Mouse (Mus musculus) CH12.LX (cell line): ENCODE results near the gene Cct2. TPM values are rescaled to one million over a fixed set of nuclear protein-coding genes. Genes with fewer than 3 reads are reported as not detected.

Experiments
- DNase-seq: peaks from one replicate; pipeline ENCODE4 v3.0.0-alpha.2; 2013; ENCODE audit errors: extremely low read depth
- H3K27ac ChIP-seq: 2 replicates; pipeline ENCODE4 v1.5.1; 2012; ENCODE audit warnings: low read depth, mild to moderate bottlenecking, control low read depth, moderate library complexity; ENCODE audit not compliant: insufficient read depth
- H3K27me3 ChIP-seq: replicated peaks from 2 replicates; pipeline ENCODE3; 2012; ENCODE audit warnings: inconsistent platforms
- H3K36me3 ChIP-seq, 2 experiments: replicated peaks in 1 of 2; 2 replicates each; pipeline versions ENCODE3 to v1.6.1; 2012; ENCODE audit warnings: inconsistent platforms in 1 of 2, low read length in 1 of 2, mild to moderate bottlenecking in 1 of 2, mixed read lengths in 1 of 2, moderate library complexity in 1 of 2; ENCODE audit not compliant: control insufficient read depth in 1 of 2, insufficient read depth in 1 of 2
- H3K4me1 ChIP-seq, 2 experiments: 2 replicates each; pipeline ENCODE4 v1.6.1; 2012; ENCODE audit warnings: inconsistent platforms in 1 of 2, moderate library complexity in 1 of 2; ENCODE audit not compliant: insufficient read depth in 2 of 2, control insufficient read depth in 1 of 2
- H3K4me2 ChIP-seq: 2 replicates; pipeline ENCODE4 v1.6.1; 2012; ENCODE audit warnings: low read depth, mild to moderate bottlenecking, control low read depth; ENCODE audit not compliant: poor library complexity, insufficient read depth, severe bottlenecking
- H3K4me3 ChIP-seq, 3 experiments: fragments of 150-350 bp in 1 of 3; sonication (generic) in 1 of 3; replicated peaks in 1 of 3; 2 replicates each; pipeline versions ENCODE3 to v1.5.1; 2011 to 2012; ENCODE audit warnings: low read depth in 2 of 3, low read length in 2 of 3, mild to moderate bottlenecking in 2 of 3, moderate library complexity in 2 of 3, control low read depth in 1 of 3, improper control_type of control experiment in 1 of 3, inconsistent platforms in 1 of 3, mixed read lengths in 1 of 3; ENCODE audit not compliant: poor library complexity in 1 of 3
- H3K79me2 ChIP-seq: replicated peaks from 2 replicates; pipeline ENCODE4 v1.6.1; 2012; ENCODE audit warnings: mild to moderate bottlenecking, moderate library complexity; ENCODE audit not compliant: control insufficient read depth, poor library complexity, insufficient read depth, severe bottlenecking; ENCODE audit errors: extremely low read depth
- H3K9ac ChIP-seq: 2 replicates; pipeline ENCODE4 v1.6.1; 2012; ENCODE audit warnings: low read depth, mild to moderate bottlenecking, control low read depth, moderate library complexity; ENCODE audit not compliant: insufficient read depth
- H3K9me3 ChIP-seq: replicated peaks from 2 replicates; pipeline ENCODE3; 2012; ENCODE audit warnings: low read length, inconsistent platforms, mixed read lengths
- BHLHE40 ChIP-seq: IDR thresholded peaks from 2 replicates; pipeline ENCODE4 v1.6.1; 2011; ENCODE audit warnings: mild to moderate bottlenecking, low read depth, low read length, improper control_type of control experiment
- CHD1 ChIP-seq: IDR thresholded peaks from 2 replicates; pipeline ENCODE4 v1.6.1; 2012; ENCODE audit warnings: low read depth, low read length, improper control_type of control experiment, inconsistent platforms
- ELF1 ChIP-seq: IDR thresholded peaks from 2 replicates; pipeline ENCODE4 v1.6.1; 2014; ENCODE audit warnings: low read depth, mild to moderate bottlenecking, inconsistent platforms, low read length, improper control_type of control experiment
- ETS1 ChIP-seq: conservative IDR thresholded peaks from 2 replicates; pipeline ENCODE4 v1.6.1; 2012; ENCODE audit warnings: low read depth, mild to moderate bottlenecking, inconsistent platforms, low read length, improper control_type of control experiment, moderate library complexity
- GABPA ChIP-seq: IDR thresholded peaks from 2 replicates; pipeline ENCODE4 v1.6.1; 2012; ENCODE audit warnings: low read depth, low read length, improper control_type of control experiment, inconsistent platforms; ENCODE audit not compliant: insufficient replicate concordance
- HCFC1 ChIP-seq: IDR thresholded peaks from 2 replicates; pipeline ENCODE4 v1.6.1; 2012; ENCODE audit warnings: low read depth, mild to moderate bottlenecking, inconsistent platforms, low read length, improper control_type of control experiment
- JUND ChIP-seq: conservative IDR thresholded peaks from 2 replicates; pipeline ENCODE4 v1.6.1; 2011; ENCODE audit warnings: low read depth, low read length, improper control_type of control experiment
- MYC ChIP-seq: IDR thresholded peaks from 2 replicates; pipeline ENCODE4 v1.6.1; 2011; ENCODE audit warnings: low read depth, mild to moderate bottlenecking, improper control_type of control experiment, low read length
- NELFE ChIP-seq: IDR thresholded peaks from 2 replicates; pipeline ENCODE4 v1.6.1; 2011; ENCODE audit warnings: low read depth, low read length, improper control_type of control experiment
- POLR2AphosphoS2 ChIP-seq: IDR thresholded peaks from 2 replicates; pipeline ENCODE4 v1.6.1; 2011; ENCODE audit warnings: low read depth, low read length, improper control_type of control experiment
- RAD21 ChIP-seq: IDR thresholded peaks from 2 replicates; pipeline ENCODE4 v1.6.1; 2011; ENCODE audit warnings: low read depth, mild to moderate bottlenecking, low read length, improper control_type of control experiment, moderate library complexity
- RCOR1 ChIP-seq: conservative IDR thresholded peaks from 2 replicates; pipeline ENCODE4 v1.6.1; 2012; ENCODE audit warnings: low read depth, mild to moderate bottlenecking, inconsistent platforms, low read length, improper control_type of control experiment
- TCF12 ChIP-seq: IDR thresholded peaks from 2 replicates; pipeline ENCODE4 v1.6.1; 2014; ENCODE audit warnings: low read depth, mild to moderate bottlenecking, inconsistent platforms, low read length, improper control_type of control experiment
- UBTF ChIP-seq: IDR thresholded peaks from 2 replicates; pipeline ENCODE4 v1.6.1; 2012; ENCODE audit warnings: low read depth, mild to moderate bottlenecking, inconsistent platforms, low read length, improper control_type of control experiment, moderate library complexity
- ZKSCAN1 ChIP-seq: IDR thresholded peaks from 2 replicates; pipeline ENCODE4 v1.6.1; 2012; ENCODE audit warnings: low read depth, inconsistent platforms, low read length, improper control_type of control experiment, borderline replicate concordance
- dilution Hi-C: fragments of 300-500 bp; cut with MboI; formaldehyde crosslinking; loops from 2 replicates; pipeline ENCODE4 v1.14.3; 2020; ENCODE audit warnings: low sequenced_read_pairs; ENCODE audit not compliant: extremely low pct_unique_long_range_greater_than_20kb, extremely low pct_ligation_motif_present
- in situ Hi-C: fragments of 300-500 bp; cut with MboI; formaldehyde crosslinking; loops from 3 replicates; pipeline ENCODE4 v1.14.3; 2019; ENCODE audit warnings: low sequenced_read_pairs, low pct_ligation_motif_present, low pct_unique_long_range_greater_than_20kb, mixed read lengths
- polyA plus RNA-seq: library from polyadenylated mRNA; unstranded; fragments of >175 nt; gene quantifications from 2 replicates; pipeline ENCODE4 v1.2.1, GENCODE M21; 2012; ENCODE audit warnings: low read depth; ENCODE audit not compliant: insufficient read length
- total RNA-seq, 2 experiments: library from RNA; depleted of rRNA; stranded (reverse); fragments of 300-350 nt in 1 of 2; fragments of >200 nt in 1 of 2; gene quantifications; 2 replicates each; pipeline ENCODE4 v1.2.3; 2012 to 2014

Gene Cct2
- total and polyA plus RNA-seq, 3 experiments: 448 to 901 (median 889) TPM

GRCm38 (mm10) chr10:117023693-117024092, 39.9 kb downstream of the Cct2 start:
- no peak overlapping the region for H3K9ac ChIP-seq
- peaks cover 15% of the 10 kb centered on the region for H3K27me3 ChIP-seq
- H3K4me3 ChIP-seq: no peak overlapping the region
- H3K9me3 ChIP-seq: no peaks in the 10 kb centered on the region
- DNase-seq: no peak
- TF ChIP-seq UBTF (no peak), ZKSCAN1 (no peak), POLR2AphosphoS2 (no peak), BHLHE40 (no peak), HCFC1 (no peak), MYC (no peak), ELF1 (no peak), ETS1 (no peak), TCF12 (no peak)
- H3K79me2 ChIP-seq: no peaks in the 10 kb centered on the region
- peaks cover 10 to 12% of the 10 kb centered on the region in 2 experiments for H3K4me1 ChIP-seq
- no peak overlapping the region for H3K4me2 ChIP-seq
- H3K27ac ChIP-seq: no peak overlapping the region
- no peaks in the 10 kb centered on the region for H3K36me3 ChIP-seq
- dilution Hi-C loops: no loop called here
- in situ Hi-C loops: no loop called here

- in situ Hi-C loops: no loop called here
- Histone ChIP-seq H3K79me2 (no peaks in the 10 kb centered on the region), H3K27me3 (peaks cover 4% of the 10 kb centered on the region), H3K9me3 (no peaks in the 10 kb centered on the region), H3K4me2 (no peak overlapping the region), H3K4me3 (no peak overlapping the region), H3K27ac (no peak overlapping the region), H3K36me3 (no peaks in the 10 kb centered on the region)
- DNase-seq: no peak
- no peak for TF ChIP-seq CHD1
- TF ChIP-seq RCOR1: no peak
- no peak for TF ChIP-seq NELFE
- TF ChIP-seq GABPA: no peak
- no peak for TF ChIP-seq RAD21
- no peak for TF ChIP-seq ELF1
- TF ChIP-seq JUND: no peak
- TF ChIP-seq, all 38 proteins: peak for 0
- H3K4me1 ChIP-seq: peaks cover 22 to 25% of the 10 kb centered on the region in 2 experiments
- dilution Hi-C loops: no loop called here
- no peak overlapping the region for H3K9ac ChIP-seq
Measured at GRCm38 (mm10) chr10:117021020-117021754, 42.4 kb downstream of the Cct2 start.
